Comparison of ENCODE assay signal across 19 mouse cellular contexts in genomic region chr2:104398651-104399290, GRCm38 (mm10). TPM values are rescaled to one million over a fixed set of nuclear protein-coding genes. Genes with fewer than 3 reads are reported as not detected.
"Had no signal": no experiment of that assay in that cellular context is flagged by ENCODE, and none has a peak within 500 bp of the region (broad histone marks: within the 10 kb centered on the region; RNA-seq: fewer than 3 reads in every experiment).

No protein-coding gene starts in this region.

- H3K4me1 ChIP-seq: lung, embryonic 15.5 days; megakaryocyte, embryonic 14.5 days; midbrain, embryonic 15.5 days; stomach, embryonic 15.5 days had no signal

- H3K27me3 ChIP-seq: lung, embryonic 15.5 days; midbrain, embryonic 13.5 days; midbrain, embryonic 15.5 days; neural tube, embryonic 12.5 days; stomach, embryonic 15.5 days had no signal

- H3K4me2 ChIP-seq: lung, embryonic 15.5 days; midbrain, embryonic 11.5 days; midbrain, embryonic 13.5 days; midbrain, embryonic 15.5 days; neural tube, embryonic 12.5 days; stomach, embryonic 15.5 days had no signal

- H3K9ac ChIP-seq: lung, embryonic 15.5 days; midbrain, embryonic 13.5 days; midbrain, embryonic 15.5 days; neural tube, embryonic 12.5 days; stomach, embryonic 15.5 days had no signal

- ATAC-seq: lung, postnatal 0 days; midbrain, embryonic 13.5 days; midbrain, embryonic 15.5 days had no signal

- H3K27ac ChIP-seq: lung, embryonic 15.5 days; macrophage; midbrain, embryonic 13.5 days; midbrain, embryonic 15.5 days; neural tube, embryonic 12.5 days; stomach, embryonic 15.5 days; stomach, postnatal 0 days had no signal

- H3K36me3 ChIP-seq: lung, embryonic 15.5 days; midbrain, embryonic 13.5 days; midbrain, embryonic 15.5 days; neural tube, embryonic 12.5 days; stomach, embryonic 15.5 days had no signal

- H3K4me3 ChIP-seq: lung, embryonic 15.5 days; megakaryocyte, embryonic 14.5 days; midbrain, embryonic 13.5 days; midbrain, embryonic 15.5 days; neural tube, embryonic 12.5 days; stomach, embryonic 15.5 days had no signal

- DNase-seq: lung, adult 2 months; lung, postnatal 14 days; lung, postnatal 36 days; right cerebral cortex, postnatal 14 days; thymus, adult 2 months; thymus, postnatal 25 days; thymus, postnatal 4 days had no signal

- H3K9me3 ChIP-seq: lung, embryonic 15.5 days; midbrain, embryonic 15.5 days; neural tube, embryonic 12.5 days; stomach, embryonic 15.5 days had no signal

RNA-seq across cellular contexts. Expression of gene D430041D05Rik, which starts 12.0 kb away (rescaled TPM):
- total RNA-seq: megakaryocyte progenitor cell, adult 5-6 weeks; monocyte, adult 5-6 weeks had no signal
- polyA plus RNA-seq: macrophage had no signal
